Mouse (Mus musculus): ENCODE data around the gene Spint3. TPM values are rescaled to one million over a fixed set of nuclear protein-coding genes. Genes with fewer than 3 reads are reported as not detected.
"Not testable (repeated sequence)": the region's sequence is repeated elsewhere in the genome, so short reads cannot be mapped to it uniquely, and the experiment has no call there.

Spint3 gene
- not detected in 2 replicates for total RNA-seq (2021)
- long read RNA-seq = 0 reads

DNA sequence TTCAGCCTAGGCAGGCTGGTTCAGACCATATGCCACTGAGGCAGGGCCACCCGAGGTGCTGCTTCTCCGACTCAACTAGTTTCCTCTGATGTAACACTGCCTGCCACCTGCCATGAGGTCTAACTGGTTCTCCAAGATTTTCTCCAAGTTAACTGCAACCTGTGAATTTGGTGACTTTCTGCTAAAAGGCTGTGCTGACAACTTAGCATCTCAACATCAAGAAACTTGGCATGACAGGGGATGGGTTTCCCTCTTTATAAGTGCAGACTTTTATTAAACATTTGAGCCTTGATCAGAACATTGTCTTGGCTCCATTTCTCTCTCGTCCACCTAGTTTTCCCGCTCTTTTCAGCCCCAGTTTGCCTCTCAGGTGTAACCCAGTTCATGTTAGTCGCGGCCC, at the start of gene Spint3:
Gene Spint3 (minus strand): TSS at position 101 of the 400 bp plus-strand sequence.
- DNase-seq = not testable (repeated sequence)

DNA sequence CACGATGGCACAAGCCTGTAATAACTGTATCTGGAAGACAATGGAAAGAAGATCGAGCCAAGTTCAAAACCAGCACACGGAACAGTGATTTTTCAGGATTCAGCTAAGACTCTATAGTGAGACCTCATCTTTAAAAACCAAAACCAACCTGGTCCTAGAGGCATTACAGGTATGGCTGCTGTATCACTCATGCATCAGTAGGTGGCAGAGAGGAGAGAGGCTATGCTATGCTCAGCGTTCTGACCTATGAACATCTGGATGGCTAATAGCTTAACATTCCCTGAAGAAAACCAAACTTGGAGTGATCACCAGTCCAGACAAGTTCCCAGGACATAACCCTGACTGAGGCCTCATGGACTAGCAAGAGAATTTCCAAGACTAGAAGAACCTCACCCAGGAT, 48.5 kb upstream of the Spint3 start:
- DNase-seq = no peak

DNA sequence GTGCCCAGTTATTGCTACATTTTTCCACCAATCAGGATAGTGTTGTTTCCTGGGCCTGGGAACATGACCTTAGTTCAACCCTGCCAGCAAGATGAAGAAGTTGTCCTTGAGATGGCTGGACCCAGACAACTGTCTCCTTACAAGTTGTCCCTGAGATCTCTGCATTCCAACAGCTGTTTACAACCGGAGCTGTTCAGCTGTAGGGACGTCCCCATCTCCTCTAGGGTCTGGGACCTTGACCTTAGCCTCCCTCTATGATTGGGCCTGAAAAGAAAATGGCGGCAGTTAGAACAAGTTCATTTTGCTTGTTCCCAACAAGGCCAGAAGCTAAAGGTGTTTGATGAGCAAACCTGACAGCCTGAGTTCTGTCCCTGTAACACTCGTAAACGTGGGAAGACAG, 45.8 kb upstream of the Spint3 start:
- DNase-seq = no peak

DNA sequence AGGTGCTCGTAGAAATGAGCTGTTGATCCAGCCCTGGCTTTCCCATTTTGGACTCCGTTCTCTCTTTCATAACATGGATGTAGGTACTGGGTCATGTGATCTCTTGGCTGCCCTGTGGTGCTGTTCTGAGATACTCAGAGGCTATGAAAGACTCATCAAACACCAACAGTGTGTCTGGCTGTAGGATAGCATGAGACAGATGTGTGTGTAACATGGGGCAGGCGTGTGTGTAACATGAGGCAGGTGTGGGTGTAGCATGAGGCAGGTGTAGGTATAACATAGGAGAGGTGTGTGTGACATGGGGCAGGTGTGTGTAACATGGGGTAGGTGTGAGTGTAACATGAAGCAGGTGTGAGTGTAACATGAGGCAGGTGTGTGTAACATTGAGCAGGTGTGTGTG, 42.1 kb upstream of the Spint3 start:
- DNase-seq = no peak

DNA sequence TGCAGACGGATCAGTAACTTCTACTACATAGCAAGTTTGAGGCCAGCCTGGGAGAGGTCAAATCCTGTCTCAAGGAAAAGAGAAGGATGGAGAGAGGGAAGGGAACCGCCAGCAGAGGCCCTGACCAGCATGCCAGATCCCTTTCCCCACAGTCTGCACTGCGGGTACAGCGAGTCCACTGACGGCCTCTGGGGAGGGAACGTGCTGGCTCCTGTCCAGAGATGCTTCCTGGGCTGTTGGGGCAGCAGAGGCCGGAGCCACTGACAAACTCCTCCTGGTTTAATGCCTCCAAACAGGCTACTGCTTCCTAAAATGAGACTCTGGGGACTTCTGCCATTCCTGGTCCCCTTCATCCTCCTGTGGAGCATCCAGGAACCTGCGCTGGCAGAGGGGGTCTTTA, 40.2 kb upstream of the Spint3 start, which contains the start of the genes Wfdc6b and Wfdc8:
Gene Wfdc6b (plus strand): TSS at position 52 of the 400 bp plus-strand sequence.
Gene Wfdc8 (minus strand): TSS at position 156 of the 400 bp plus-strand sequence.
- peak; percentile 50 for DNase-seq

DNA sequence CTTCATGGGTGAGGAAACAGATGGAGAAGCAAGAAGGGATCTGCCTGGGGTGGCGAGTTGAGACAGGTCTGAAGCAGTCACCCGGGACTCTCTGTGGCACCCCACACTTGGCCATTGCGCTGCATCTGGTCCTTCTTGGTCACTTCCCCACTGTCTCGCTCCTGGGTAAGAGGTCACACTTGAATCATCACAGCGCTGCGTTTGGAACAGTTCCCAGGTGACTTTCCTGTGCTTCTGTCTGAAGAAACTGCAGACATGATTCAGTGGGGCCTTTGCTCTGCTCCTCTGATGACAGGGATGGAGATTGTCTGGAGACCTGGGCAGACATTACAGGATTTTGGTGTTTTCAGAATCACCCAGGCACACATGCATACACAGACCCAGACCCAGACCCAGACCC, 35.5 kb upstream of the Spint3 start:
- DNase-seq = peak; percentile 46

DNA sequence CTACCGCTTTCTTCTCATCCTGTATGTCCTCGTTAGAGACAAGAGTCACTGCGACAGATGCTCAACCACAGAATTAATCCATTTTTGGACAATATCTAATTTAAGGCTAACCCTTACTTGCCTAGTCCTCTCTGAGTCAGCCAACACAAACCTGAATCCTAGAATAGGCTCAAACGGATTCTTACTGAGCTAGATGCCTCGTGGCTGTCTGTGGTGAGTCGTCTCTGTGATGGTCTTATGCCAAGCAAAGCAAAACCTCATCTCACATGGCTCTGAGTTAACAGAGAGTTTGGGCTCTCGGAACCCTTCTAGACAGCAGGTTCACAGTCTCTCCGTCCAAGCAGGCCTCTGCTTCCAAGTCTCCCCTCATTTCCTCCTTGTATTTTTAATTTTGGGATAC, 31.2 kb upstream of the Spint3 start:
- no peak for DNase-seq

DNA sequence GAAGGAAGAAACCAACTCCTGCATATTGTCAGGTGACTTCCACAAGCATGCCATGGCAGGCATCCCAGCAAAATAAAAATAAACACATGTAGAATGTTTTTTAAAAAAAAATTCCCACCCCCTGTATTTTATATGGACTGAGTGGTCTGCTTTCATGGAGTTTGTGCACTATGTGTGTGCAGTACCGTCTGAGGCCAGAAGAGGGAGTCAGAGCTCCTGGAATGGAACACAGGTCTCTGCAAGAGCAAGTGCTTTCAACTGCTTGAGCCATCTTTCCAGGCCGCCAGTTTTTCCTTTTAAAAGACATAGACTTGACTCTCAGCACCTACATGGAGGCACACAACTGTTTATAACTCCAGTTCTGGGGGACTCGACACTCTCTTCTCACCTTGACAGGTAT, 30.2 kb upstream of the Spint3 start:
- DNase-seq = no peak

DNA sequence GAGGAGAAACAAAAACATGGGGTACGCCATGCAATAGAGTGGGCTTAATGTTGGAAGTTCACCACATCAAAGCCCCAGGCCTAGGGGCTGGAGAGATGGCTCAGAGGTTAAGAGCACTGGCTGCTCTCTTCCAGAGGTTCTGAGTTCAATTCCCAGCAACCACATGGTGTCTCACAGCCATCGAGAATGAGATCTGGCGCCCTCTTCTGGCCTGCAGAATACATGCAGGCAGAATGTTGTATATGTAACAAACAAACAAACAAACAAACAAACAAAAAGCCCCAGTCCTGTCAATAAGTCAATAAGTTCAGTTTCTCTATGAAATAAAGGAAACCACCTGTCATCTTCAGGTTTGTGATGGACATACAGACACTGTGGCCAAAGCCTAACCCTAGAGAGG, 26.9 kb upstream of the Spint3 start:
- no peak for DNase-seq

DNA sequence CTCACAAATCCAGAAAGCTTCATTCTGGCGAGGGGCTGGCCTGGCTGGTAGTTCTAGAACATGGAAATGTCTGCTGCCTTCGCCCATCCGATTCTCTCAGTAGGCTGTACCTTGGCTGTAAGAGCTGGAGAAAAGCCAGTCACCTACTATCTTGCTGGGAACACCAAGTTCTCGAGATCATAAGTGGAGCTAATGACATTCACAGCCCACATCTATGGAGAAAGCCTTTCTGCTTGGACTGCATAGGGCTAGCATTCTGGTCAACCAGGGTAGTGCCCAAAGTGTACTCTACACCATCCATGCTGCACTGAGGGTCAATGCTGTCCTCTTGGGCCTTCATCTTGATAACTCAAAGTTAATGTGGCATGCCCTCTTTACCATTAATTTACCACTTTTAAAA, 20.2 kb upstream of the Spint3 start, which contains the start of gene Eppin:
Gene Eppin (minus strand): TSS at position 101 of the 400 bp plus-strand sequence.
- DNase-seq = no peak

DNA sequence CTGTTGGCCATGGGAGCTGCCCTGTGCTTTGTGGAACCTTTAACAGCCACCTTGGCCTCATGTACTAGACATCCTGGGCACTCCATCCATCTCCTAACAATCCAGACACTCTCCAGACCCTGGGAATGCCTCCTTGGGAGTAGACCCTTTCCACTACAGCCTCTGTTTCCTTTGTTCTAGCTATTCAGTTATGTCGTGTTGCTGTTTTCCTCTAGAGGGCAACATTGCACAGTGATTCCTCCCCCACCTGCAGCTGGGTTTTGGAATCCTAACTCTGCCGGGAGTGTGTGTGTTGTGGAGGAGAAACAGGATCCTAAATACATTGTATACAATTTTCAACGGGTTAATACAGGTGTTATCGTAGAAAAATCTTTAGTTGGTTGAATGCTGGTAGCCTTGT, 18.8 kb upstream of the Spint3 start:
- peak; percentile 8 for DNase-seq

DNA sequence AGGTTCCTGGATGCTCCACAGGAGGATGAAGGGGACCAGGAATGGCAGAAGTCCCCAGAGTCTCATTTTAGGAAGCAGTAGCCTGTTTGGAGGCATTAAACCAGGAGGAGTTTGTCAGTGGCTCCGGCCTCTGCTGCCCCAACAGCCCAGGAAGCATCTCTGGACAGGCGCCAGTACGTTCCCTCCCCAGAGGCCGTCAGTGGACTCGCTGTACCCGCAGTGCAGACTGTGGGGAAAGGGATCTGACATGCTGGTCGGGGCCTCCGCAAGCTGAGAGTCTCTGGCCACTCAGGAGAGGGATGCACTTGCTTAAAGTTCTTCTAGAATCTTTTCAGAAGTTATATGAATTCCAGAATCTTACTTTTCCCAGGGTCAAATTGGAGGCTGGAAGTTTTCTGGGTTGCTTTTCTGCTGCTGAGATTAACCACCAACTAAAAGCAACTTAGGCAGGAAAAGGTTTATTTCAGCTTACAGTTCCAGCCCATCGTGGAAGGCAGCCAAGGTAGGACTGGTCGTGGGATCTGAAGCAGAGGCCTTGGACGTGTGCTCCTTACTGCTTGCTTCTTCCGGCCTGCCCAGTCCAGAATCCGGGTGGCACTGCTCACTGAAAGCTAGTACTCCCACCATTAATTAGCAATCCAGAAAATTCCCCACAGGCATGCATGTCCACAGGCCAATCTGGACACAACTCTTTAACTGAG, 11.9 kb upstream of the Spint3 start, which contains the start of gene Wfdc6a:
Gene Wfdc6a (minus strand): TSS at position 423 of the 701 bp plus-strand sequence.
- DNase-seq = peak; percentile 32

DNA sequence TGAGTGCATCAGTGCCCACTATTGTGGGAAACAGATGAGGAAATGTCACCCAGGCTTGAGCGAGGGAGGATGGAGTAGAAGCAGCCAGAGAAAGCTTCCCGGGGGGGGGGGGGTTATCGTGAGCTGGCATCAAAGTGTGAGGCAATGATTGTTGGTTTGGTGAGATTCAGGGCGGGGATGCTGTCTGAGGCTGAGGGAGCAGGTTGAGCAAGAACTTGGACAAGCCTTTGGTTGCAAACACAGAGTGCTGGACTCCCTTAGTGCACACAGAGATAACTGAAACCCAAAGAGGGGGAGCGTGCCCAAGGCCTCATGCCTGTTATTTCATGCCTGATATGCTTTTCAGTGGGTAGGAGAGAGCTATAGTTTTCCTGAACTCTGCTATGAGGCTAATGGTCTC, 5.8 kb downstream of the Spint3 start:
- DNase-seq = no peak

DNA sequence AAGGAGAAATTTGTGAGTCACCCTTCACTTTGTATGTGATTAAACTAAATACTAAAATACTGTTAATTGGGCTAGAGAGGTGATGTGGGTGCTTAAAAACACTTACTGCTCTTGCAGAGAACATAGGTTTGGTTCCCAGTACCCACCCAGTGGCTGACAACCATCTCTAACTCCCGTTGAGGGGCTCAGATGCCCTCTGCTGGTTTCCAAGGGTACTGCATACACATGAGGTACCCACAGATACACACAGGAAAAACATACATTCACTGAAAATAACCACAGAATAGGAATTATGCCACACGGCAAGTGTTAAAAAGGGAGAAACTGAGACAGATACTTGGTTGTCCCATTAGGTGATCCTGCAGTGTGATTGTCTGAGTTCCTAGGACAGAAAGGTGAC, 6.3 kb downstream of the Spint3 start:
- no peak for DNase-seq

DNA sequence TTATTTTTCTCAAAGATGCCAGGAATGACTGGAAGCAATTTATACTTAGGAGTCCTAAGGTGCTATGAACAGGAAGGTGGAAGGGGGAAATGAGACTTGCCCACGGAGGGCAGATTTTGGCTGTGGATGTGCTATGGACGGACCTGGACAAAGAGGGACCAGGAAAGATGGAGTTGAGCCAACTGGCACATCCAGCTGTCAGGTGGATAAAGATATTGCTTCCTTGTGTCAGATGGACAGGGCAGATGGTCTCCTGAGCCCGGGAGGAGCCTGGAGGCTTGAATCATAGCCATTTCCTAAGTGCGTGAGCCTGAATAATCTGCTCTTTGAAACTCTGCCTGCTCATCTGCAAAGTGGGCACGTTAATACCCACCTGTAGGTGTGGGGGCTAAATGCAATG, 8.9 kb downstream of the Spint3 start:
- no peak for DNase-seq

DNA sequence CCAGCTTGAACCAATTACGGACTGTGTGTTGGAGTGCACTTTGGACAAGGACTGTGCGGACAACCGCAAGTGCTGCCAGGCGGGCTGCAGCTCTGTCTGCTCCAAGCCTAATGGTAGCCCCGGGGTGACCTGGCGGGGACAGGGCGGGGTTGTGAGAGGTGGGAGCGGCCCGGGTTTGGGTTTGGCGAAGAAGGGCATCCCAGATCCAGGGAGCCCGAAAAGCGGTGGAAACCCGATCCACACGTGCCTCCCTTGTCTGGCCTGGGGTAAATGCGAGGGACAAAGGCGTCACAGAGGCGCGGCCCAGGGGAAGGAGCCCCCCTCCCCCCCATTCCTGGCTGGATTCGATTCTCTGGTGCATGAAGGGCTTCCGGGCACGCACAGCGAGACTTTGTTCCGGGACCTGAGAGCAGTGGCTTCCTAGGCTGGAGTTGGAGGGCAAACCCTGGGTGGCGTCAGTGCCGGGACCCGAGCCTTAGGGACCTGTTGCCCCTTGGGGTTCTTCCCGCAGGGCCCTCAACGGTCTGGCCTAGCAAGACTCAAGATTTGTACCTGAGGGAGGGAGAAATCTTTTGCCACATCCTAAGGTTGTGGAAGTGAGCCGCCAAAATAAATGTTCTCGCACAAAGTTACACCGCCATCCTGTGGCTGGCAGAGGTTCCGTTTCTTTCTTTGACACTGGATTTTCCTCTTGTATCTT, 9.8 kb downstream of the Spint3 start:
- DNase-seq = peak; percentile 16

DNA sequence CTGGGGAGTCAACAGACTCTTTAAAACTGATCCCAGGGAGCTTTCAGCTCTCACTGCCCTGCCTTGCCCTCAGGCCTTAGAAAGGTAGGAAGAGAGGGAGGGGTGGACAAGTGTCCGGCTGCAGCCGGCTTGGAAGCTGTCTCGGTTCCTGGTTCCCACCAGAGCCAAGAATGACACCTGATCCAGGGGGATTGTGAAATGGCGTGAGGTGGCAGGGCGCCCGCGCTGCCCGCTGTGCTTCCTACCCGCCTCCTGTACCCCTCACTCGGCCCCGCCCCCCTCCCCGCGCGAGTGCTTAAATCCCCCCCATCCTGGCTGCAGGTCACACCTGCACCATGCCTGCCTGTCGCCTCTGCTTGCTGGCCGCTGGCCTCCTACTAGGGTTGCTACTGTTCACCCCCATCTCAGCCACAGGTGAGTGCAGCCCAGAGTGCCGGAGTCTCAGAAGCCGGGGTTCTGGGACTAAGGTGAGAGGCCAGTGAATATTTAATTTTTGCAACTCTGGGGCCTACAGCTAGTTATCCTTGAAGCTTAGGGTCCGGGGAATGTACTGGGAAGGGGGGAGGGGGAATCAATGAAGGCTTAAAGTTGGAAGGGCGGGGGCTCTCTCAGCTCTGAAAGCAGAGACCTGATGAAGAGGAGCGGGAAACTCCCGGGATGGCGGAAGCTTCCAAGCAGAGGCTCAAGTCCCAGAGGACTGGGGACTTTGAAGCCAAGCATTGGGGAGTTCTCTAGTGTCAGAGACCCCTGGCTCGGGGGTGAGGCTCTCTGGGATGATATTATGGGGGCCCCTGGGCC, 10.7 kb downstream of the Spint3 start, which contains the start of gene Wfdc2:
Gene Wfdc2 (plus strand): TSS at position 23 of the 798 bp plus-strand sequence.
- no peak for DNase-seq

DNA sequence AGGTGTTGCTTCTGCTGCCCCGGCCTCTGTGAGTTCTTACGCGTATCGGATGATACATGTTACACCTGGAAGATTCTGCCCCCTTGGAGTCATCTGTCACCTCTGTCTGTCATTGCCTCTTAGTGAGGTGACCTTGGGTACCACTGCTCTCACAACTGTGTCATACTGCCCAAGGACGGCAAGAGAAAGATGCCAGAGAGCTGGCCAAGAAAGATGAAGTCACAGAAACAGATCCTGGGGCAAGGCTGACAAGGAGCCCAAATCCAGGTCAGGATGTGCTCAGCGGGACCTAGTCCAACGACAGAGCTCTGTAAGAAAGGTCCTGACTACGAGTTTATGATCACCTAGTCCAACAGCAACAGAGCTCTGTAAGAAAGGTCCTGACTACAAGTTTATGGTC, 13.2 kb downstream of the Spint3 start:
- DNase-seq = peak; percentile 26

DNA sequence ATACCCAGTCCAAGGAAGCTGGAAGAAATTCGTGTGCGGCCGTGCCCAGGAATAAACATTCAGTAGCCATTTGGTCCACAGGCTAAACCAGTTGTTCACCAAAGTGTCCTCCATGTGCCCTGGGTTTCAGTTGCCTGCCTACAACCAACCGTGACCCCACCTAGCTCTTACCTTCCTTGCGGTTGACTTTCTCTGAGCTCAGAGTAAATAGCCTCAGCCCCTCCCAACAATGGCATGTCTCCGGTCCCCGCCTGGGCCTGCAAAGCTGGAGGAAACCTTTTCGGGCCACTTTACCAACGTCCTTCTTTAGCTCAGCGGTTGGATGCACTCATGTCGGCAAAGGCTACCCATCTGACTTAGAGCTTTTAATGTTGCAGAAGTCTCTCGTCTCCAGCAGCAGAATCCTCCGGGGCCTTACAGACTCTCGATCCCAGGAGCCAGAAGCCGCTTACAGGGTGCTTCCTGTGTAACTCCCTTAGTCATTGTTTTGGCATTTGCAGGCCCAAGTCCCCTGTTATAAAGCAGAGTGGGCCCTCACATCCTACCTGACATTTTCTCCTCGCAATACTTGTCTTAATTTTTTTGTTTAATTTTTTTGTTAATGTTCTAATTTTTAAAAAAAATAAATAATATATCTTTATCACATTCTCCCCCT, 14.1 kb downstream of the Spint3 start:
- DNase-seq = no peak

DNA sequence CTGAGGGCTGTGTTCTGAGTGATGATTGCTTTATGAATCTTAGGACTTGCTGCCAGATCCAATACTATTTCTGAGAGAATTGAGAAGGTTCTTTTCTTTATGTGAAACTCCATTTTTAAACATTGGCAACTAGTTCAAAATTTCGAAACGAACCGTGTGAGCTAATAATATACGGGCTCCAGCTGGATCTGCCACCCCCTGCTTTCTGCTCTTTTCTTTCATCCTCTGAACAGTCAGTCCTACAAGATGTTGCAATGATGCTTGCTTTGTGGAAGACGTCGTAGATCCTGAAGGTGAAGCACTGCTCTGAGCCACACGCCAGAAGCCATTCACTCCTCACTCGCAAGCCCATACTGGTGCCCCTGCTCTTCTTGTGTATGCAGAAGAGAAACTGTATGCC, 14.8 kb downstream of the Spint3 start:
- DNase-seq = no peak

DNA sequence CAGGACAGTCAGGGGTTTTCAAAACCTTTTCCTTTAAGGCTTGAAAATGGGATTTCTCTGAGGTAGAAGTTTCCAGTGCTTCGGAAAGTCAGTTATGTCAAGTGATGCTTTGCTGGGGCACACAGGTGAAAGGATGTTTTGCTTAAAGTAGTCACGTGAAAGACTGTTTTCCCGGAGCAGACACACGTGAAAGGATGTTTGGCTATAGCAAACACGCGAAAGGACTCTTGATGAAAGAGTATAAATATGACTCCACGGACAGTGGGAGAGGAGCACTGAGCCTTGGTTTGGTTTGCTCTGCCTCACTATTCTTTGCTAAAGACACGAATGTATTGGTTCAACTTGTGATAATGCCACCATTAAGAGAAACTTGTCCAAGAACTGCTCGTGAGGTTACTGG, 21.8 kb downstream of the Spint3 start:
- no peak for DNase-seq

DNA sequence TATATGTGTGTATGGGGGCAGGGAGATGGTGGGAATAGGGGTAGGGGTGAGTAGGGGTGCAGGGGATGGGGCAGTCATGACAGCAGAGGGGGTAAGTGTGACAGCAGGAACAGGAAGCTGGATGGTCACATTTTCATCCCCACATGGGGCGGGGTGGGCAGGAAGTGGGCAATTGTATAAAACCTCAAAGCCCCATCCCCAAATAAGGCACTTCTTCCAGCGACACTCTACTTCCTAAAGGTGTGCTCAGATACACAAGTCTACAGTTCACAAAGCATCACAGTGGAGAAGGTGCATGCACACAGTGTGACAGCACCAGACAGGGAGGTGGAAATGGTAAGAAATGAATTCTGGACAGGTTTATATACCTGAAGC, 22.4 kb downstream of the Spint3 start:
- no peak for DNase-seq

Data from adrenal gland, postnatal 25 days (tissue).